Mouse (Mus musculus): Measurements from ENCODE around the gene Ppp1cc.
"Not testable (repeated sequence)": the region's sequence is repeated elsewhere in the genome, so short reads cannot be mapped to it uniquely, and the experiment has no call there.

Ppp1cc gene

DNA sequence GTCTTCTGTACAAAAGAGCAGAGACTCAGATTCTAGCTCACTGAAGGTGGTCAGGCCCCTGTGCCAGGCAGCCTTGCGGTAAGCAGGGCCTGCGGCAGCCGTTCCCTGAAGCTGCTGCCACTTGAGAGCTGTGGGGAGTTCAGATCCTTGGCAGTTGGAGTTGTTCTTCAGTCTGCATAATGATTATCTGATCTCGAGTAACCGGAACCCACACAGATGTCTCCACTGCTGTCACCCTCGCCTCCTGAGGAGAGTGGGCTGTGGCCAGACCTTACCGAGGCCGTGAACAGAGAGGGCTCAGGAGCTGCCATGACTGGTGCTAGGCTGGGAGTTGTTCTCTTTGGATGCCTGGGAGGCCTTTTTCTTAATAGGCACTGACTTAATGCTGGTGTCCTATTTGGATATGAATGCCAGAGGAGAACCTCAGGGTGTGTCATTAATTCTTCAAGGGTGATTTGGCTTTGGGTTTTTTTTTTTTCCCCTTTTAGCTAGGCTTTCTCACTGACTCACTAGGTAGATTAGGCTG is 8.6 kb downstream of the Ppp1cc start:
- no peak for DNase-seq (ENCODE audit: low spot score)

DNA sequence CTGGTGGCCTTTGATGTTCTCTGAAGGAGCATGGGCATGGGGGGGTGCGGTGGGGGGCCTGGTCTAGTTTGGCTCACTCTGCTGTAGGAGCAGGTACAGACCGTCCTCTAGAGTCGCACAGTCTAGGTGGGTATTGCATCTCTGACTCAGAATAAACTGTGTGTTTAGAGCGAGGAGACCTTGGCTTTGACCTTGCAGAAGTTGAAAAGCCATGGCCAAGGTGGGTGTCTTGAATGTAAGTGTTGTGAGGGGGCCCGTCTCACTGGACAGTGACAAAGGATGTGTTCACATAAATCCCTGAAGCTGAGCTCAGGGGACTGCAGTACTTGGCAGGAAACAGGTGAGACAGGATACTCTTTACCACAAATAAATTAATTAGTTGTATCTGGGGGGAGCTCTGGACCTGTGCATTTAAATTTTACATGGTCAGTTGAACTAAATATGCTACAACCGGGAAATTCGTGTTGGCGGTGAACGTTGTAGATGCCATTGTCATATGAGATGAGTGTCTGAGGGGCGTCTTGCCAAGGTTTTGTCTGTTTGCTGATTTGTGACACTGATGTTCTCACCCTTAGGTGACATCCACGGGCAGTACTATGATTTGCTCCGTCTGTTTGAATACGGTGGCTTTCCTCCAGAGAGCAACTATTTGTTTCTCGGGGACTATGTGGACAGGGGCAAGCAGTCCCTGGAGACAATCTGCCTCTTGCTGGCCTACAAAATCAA is 10.4 kb downstream of the Ppp1cc start:
- no peak for DNase-seq (ENCODE audit: low spot score)

DNA sequence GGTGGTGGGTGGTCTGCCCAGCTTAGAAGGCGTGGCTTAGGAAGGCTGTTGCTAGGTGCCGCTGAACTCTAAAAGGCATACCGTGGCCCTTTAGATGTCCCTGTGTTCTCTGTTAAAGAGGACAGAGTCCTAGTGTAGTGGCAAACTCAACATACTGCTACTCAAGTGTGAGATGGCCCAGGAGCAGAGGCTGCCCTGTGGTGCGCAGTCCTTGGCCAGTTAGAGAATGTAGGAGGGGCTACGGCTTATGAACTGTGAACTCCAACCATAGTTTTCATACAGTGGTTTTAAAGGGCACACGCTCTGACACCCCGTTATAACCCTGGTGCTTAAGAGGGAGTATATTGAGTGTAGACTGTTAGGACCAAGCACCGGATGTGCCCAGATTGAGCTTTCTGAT is 13.0 kb downstream of the Ppp1cc start:
- no peak for DNase-seq (ENCODE audit: low spot score)

DNA sequence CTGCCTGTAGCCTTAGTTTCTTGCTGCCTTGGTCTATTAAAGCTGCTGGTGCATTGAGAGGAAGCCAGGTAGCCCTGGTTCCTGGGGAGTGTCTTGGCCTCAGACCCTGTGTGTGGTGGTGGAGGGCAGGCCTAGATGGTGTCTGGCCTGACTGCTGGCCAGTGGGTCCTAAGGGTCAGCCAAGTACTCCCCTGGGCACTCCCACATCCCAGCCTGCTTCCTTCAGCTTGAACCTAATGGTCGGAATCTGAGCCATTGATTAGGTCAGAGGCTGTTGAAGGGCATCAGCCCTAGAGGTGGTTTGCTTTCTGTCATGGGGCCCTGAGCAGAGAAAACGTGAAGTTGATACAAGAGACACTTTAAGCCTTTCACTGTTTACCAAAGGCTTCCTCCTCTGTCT is 17.3 kb downstream of the Ppp1cc start:
- no peak for DNase-seq (ENCODE audit: low spot score)

DNA sequence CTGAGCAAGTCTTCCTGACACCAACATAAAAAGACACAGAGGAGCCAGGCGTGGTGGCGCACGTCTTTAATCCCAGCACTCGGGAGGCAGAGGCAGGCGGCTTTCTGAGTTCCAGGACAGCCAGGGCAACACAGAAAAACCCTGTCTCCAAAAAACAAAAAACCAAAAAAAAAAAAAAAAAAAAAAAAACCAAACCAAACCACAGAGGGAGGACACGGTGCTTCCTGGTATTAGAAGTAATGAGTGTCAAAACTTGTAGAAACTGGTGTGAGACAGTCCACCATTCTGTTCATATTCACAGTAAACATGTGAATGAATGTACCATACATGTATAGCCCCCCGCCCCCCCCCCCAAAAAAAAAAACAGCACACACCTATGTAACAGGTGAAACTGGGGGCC is 17.9 kb downstream of the Ppp1cc start:
- no peak for DNase-seq (ENCODE audit: low spot score)

DNA sequence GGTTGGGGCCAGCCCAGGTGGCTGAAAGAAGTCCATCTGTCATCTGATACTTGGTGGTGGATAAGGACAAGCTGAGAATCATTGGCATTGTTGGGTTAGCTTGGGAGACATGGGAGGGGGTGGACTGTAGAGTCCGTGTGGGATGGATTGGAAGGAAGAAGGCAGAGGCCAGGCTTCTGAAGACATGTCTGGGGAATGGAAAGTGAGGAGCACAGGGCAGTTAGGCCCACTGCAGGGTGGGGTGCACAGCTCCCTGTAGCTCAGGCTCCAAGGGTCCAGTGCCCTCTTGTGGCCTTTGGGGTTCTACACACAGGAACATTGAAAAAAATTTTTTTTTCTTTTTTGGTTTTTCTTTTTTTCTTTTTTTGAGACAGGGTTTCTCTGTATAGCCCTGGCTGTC is 18.3 kb downstream of the Ppp1cc start:
- no peak for DNase-seq (ENCODE audit: low spot score)

DNA sequence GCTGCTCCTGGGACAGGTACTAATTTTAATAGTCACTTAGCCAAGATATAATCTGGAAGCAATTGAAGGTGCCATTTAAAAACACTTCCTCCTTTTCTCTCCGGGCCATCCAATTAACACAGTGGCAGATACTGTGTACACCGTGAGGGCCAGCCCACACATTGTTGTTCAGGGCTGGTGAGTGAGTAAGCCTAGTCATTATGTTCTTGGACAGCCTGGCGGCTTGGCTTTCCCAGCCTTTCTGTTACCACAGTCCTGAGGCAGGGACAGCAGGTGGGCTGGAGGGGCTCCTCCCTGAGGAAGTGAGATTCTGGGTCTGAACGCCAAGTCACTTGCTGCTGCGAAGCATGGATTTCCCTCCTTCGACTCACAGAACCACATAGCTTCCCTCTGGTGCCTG is 21.6 kb downstream of the Ppp1cc start:
- no peak for DNase-seq (ENCODE audit: low spot score)

DNA sequence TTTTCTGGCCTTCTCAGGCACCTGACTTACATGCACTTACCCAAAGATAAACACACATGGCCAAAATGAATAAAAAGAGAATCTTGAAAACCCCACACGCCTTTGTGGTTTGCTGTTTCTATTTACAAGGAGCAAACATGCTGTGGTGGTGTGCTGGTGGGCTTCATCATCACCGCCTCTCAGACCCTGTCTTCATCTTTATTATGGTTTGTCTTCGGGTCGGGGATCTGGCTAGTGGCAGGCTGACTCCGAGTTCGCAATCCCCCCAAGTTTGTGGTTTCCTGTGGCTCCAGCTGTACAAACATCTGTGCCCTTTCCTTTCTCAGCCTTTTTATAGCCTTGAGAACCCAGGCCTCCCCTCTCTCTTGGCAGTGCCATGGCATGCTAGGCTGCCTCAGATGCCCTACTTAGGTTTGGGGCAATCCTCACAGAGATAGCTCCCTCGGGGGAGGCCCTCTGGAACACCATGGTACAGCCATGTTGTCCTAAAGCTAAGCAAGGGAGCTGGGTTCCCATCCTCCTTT is 26.3 kb downstream of the Ppp1cc start:
- DNase-seq (ENCODE audit: low spot score), result no peak

DNA sequence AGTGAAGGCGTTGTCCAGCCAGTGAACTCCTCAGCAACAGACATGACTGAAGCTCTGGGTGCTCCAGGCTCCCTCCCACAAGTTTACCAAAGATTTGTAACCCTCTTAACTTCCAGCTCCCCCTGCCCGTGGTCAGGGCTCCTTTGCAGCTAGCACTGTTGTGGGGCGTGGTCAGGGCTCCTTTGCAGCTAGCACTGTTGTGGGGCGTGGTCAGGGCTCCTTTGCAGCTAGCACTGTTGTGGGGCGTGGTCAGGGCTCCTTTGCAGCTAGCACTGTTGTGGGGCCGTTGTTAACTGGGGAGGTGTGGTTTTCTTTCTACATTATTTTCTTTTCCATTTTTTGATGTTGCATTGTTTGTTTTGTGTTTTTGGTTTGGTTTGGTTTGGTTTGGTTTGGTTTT is 26.8 kb downstream of the Ppp1cc start:
- DNase-seq (ENCODE audit: low spot score), result not testable (repeated sequence)

DNA sequence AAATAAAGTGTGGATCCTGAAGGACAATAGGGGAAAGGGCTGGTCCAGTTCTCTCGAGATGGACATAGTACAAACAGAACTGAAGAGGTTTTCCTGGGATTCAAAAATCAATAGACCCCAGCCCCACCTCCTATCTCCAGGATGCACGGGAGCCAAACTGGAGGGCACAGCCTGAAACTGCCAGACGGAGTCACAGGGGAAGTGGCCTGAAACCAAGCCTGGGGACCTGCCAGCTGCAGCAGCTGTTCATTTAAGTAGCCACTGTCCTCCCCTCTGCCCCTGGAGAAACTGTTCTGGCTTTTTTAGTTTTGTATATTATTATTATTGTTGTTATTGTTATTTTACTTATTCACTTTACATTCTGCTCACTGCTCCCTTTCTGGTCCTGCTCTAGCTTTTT is 31.0 kb downstream of the Ppp1cc start:
- no peak for DNase-seq (ENCODE audit: low spot score)

DNA sequence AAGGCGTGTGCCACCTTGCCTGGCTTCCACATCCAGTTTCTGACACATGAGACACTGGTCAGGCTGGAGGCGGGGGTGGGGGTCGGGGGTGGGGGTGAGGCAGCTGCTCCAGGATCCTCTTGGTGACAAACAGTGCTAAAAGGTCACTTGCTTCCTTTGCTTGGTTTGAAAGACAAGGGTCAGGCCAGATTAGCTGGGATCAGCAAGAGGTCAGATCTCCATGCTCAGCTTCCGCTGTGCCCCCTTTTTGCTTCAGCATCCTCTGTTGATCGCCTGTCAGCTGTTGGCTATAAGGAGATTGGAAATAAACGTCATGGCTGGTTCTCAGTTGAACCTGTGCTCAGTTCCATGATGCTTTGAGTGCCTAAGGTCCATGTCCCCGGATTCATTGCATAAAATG is 32.4 kb downstream of the Ppp1cc start:
- no peak for DNase-seq (ENCODE audit: low spot score)

DNA sequence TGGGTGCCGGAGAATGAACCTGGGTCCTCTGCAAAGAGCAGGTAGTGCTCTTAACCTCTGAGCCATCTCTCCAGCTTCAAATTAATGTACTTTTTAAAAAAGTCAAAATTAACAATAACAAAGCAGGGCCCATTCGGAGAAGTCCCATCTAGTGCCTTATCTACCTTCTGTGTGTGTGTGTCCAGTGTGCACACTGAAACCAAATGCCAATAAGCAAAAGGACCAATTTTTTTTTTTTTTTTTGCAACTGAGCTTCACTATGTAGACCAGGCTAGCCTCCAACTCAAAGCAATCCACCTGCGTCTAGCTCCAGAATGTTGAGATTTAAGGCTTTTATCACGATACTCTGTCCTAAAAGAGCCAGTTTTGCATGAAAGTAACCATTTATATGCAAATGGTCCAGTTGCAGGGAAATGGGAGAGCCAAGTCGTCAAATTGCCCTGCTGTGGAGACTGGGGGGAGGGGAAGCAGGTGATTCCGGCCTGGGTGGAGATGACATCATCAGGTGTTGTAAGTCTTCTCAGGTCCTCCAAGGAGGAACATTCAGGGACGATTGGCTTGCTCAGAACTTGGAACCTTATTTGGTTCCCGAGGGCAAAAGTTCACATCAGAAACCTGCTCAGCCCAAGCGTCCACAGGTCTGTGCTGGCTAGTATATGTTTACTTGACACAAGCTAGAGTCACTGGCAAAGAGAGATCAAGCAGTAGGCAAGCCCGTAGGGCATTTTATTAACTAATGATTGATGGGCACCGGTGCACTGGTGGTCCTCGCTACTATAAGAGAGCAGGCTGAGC is 33.4 kb downstream of the Ppp1cc start:
- DNase-seq (ENCODE audit: low spot score), result no peak

DNA sequence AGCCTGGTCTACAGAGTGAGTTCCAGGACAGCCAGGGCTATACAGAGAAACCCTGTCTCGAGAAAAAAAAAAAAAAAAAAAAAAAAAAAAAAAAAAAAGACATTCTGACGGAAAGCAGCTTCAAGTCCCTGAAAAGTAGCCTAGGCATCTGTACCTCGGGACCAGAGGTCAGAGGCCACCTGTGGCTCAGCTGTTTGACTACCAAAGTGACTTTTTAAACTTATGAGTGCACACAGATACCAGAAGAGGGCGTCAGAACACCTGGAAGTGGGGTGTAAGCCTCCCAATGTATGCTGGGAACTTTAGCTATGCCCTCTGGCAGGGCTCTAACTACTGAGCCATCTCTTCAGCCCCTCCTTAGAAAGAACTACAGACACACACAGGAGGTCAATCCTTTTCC is 34.3 kb downstream of the Ppp1cc start:
- DNase-seq (ENCODE audit: low spot score), result no peak

DNA sequence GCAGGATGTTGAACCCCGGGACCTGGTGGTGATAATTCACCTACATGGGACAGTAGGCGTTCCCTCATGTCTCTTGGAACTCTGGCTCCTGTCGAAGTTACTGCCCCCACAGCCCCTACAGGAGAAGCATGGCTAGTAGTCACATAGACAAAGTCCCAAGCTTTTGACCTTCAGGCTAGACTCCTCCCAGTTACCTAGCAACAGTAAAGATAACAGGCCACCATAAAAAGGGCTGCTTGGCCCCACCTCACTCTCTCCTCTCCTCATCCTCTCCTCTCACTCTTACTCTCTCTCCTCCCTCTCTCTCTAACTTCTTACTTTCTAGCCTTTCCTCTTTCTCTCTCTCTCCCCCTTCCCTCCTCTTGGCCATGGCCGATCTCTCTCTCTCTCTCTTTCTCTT is 42.8 kb downstream of the Ppp1cc start:
- no peak for DNase-seq (ENCODE audit: low spot score)

DNA sequence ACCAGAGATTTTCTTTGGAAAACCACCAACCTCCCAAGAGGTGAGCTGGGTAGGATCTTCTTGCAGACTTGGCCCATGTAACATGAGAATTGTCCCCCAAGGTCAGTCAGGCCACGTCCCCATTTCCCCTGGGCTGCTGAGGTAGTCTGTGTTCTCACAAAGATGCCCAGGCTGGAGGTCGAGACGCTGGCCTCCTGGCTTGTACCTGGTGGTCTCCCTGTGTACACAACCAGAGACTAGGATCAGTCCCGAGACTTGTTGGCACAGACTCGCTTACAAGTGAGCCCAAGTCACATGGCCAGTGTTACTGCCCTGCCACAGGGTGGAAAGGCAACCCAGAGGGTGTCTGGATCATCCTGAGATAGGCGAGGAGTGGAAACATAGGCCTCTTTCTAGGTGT is 43.8 kb downstream of the Ppp1cc start:
- no peak for DNase-seq (ENCODE audit: low spot score)

DNA sequence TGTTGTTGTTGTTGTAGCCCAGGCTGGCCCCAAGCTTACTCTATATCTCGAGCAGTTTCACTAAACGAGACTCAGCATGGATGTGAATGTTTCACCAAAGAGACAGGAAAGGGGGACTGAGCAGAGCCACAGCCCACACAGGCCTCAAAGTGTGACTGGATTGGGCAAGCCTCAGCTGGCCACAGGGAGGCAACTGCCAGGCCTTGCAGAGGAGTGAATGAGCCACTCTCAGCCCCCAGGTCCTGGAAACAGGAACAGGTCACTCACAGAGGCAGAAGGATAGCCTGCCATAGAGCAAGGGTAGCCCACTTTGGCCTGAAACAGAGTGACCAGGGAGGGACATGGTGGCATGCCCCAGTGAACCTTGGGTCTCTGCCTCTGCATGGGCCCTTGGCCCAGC is 46.1 kb downstream of the Ppp1cc start:
- no peak for DNase-seq (ENCODE audit: low spot score)

DNA sequence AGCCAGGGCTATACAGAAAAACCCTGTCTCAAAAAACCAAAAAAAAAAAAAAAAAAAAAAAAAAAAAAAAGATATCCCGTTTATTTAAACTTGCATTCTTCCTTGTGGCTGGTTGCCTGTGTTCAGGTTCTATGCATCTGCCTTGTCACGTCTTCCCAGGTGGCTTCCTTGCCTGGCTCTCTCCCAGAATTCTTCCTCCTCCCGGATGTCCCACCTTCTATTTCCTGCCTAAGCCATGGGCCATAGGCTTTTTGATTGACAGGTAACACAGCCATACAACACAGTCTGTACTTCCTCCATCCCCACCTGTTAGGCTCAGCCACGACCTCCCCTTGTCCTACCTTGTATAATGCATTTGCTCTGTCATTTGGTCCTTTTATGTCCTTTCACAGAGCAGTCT is 48.4 kb downstream of the Ppp1cc start, which contains the start of gene Hvcn1:
Hvcn1 (plus strand) TSS at position 330 of the 400 bp plus-strand sequence.
- no peak for DNase-seq (ENCODE audit: low spot score)

DNA sequence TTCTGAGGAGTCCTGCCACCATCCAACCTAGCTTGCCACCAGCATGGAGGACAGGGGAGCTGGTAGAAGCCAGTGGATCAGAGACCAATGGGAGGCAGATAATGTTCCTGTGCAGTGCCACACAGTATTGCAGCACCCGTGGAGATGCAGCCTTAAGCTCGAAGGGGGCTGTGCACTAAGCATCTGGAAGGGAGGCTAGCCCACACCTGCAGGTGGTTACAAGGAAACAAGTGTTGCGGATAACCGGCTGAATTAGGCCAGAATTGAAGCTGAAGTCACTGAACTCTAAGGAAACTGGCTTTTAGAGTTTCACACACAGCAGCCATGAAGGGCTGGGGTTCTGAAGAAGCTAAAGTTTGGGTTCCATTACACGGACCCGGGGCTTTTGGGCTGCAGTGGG is 50.8 kb downstream of the Ppp1cc start:
- no peak for DNase-seq (ENCODE audit: low spot score)

DNA sequence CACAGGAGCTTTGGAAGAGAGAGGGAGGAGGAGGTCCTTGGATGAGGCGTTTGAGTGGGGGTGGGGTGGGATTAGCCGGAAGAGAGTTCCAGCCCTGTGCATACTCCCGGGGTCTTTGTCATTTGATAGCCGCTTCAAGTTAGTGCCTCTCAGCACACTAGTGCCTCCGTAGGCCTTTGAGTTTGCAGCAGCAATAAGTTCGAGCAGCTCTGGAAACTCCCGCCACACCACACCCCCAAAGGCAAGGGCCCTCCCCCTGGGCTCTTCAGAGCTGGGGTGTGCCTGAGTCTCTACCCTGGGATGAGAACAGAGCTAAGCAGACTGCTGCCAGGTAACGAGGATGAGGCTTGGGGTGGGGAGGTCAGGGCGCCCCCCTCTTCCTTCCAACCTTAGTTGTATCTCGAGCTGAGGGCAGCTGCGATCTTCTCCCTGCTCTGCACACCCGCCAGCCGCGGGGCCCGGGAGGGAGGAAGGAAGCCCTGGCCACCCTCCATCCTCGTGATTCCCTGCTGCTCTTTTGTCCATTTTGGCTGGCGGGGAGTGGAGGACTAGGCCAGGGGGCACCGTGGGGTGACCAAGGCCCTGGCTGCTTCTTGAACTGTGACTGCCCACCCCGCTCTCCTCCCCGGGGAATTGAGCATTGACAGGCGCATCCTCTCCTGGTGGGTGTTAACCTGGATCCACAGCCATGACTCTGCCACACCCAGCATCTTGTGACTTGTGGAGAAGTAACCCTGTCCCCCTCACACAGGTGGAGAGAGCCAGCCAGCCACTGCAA is 51.7 kb downstream of the Ppp1cc start:
- DNase-seq (ENCODE audit: low spot score), result peak; percentile 18

DNA sequence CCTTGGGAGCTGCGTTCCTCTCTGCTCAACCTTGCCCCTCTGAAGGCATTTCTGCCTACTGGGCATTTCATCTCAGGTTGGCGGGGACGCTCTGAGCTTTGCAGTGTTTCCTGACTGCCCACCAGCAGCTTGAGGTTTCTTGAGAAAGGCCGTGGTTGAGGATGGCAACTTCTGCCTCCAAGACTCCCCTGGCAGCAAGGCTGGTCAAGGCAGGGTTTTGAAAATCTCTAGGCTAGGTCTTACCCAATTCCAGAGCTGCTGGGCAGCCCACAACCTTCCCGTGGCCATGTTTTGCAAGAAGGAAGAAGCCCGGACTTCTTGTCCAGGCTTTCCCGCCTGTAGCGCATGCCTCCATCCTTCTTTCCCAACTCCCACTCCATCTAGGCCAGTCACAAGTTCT is 52.8 kb downstream of the Ppp1cc start:
- no peak for DNase-seq (ENCODE audit: low spot score)

DNA sequence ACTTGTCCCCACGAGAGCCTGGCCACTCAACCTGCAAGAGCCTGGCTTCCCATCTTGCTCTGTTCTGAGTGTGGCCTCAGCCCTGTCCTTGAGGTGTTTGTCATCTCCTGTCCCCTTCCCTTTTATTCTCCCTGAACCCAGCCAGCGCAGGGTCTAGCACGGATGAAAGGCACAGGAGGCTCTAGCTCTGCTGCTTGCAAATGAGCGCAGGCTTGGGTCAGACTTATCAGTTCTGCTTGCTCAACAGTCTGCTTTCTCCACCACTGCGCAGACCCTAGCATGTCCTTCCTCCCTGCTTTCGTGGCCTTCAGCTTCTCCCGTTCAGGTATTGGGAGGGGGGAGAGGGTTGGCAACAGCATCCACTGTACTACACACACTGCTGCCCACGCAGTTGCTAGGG is 54.0 kb downstream of the Ppp1cc start:
- DNase-seq (ENCODE audit: low spot score), result no peak

DNA sequence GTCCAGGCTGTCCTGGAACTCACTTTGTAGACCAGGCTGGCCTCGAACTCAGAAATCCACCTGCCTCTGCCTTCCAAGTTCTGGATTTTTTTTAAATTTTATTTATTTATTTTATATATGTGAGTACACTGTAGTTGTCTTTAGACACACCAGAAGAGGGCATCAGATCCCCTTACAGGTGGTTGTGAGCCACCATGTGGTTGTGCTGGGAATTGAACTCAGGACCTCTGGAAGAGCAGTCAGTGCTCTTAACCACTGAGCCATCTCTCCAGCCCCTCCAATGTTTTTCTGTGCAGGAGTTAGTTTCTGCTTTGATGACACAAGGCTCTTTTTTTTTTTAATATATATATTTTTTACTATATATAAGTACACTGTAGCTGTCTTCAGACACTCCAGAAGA is 54.7 kb downstream of the Ppp1cc start:
- DNase-seq (ENCODE audit: low spot score), result not testable (repeated sequence)

Measured in urinary bladder, postnatal 25 days (tissue).